Mouse (Mus musculus): Measurements from ENCODE around the gene Gm27027.

DNA sequence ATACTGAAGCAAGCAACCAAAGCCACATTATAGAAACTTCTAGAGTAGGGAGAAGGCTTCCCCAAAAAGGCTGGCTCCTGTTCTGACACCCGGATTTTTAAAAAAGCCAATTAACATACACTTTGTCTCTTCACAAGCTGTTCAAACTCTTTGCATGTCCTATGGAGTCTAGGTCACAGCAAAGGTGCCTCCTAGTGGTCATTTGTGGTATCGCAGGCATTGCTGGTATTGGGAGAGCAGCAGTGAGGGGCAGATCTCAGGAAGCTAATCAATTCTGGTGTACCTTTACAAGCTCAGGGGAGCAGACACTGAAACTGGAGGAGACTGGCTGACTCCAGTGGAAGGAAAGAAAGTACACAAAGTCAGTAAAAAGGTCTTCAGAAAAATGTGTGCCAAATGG lies 6.2 kb upstream of the Gm27027 start:
- peak; percentile 99 for TF ChIP-seq CTCF (conservative IDR thresholded peaks at IDR 0.05; ENCODE audit: low read length)
- no peak for TF ChIP-seq POU5F1 (IDR thresholded peaks at IDR 0.05; ENCODE audit: borderline replicate concordance, low read length)
- TF ChIP-seq NANOG (IDR thresholded peaks at IDR 0.05; ENCODE audit: borderline replicate concordance, low read length) = no peak
